Mouse (Mus musculus) ES-Bruce4 (cell line): ENCODE data around the gene Gpd2. TPM values are rescaled to one million over a fixed set of nuclear protein-coding genes. Genes with fewer than 3 reads are reported as not detected.

ENCODE experiments used
- H3K27ac ChIP-seq: 2 replicates; pipeline ENCODE4 v1.5.1; 2012; ENCODE audit warnings: low read length, inconsistent platforms; ENCODE audit not compliant: insufficient read depth
- H3K27me3 ChIP-seq: 2 replicates; pipeline ENCODE4 v1.6.1; 2012; ENCODE audit warnings: mild to moderate bottlenecking, low read length, inconsistent platforms; ENCODE audit not compliant: control insufficient read depth, poor library complexity, insufficient read depth, severe bottlenecking
- H3K36me3 ChIP-seq: 2 replicates; pipeline ENCODE4 v1.6.1; 2012; ENCODE audit warnings: inconsistent platforms, mild to moderate bottlenecking, low read length, moderate library complexity; ENCODE audit not compliant: control insufficient read depth, poor library complexity, insufficient read depth, severe bottlenecking
- H3K4me1 ChIP-seq: one replicate; pipeline ENCODE4 v1.8.1; 2011; ENCODE audit warnings: low read length; ENCODE audit not compliant: control insufficient read depth, insufficient read depth
- H3K4me3 ChIP-seq: 2 replicates; pipeline ENCODE4 v1.5.1; 2011; ENCODE audit warnings: low read depth, mild to moderate bottlenecking, low read length
- H3K9ac ChIP-seq: 2 replicates; pipeline ENCODE4 v1.6.1; 2012; ENCODE audit warnings: low read depth, mild to moderate bottlenecking, inconsistent platforms; ENCODE audit not compliant: poor library complexity, severe bottlenecking
- H3K9me3 ChIP-seq: replicated peaks from 2 replicates; pipeline ENCODE4 v1.6.1; 2012; ENCODE audit warnings: mild to moderate bottlenecking, low read length, inconsistent platforms; ENCODE audit not compliant: control insufficient read depth, poor library complexity, insufficient read depth, severe bottlenecking
- CTCF ChIP-seq: IDR thresholded peaks from one replicate; pipeline ENCODE4 v1.8.1; 2011; ENCODE audit warnings: low read depth, low read length
- EP300 ChIP-seq: IDR thresholded peaks from 2 replicates; pipeline ENCODE4 v1.6.1; 2011; ENCODE audit warnings: low read depth, low read length; ENCODE audit not compliant: insufficient read depth
- POLR2A ChIP-seq: IDR thresholded peaks from one replicate; pipeline ENCODE4 v1.8.1; 2011; ENCODE audit warnings: low read length; ENCODE audit not compliant: insufficient read depth
- polyA plus RNA-seq: library from polyadenylated mRNA; stranded (reverse); fragments of >200 nt; gene quantifications from 2 replicates; pipeline ENCODE4 v1.2.4, GENCODE M21; 2011; ENCODE audit warnings: low read depth; ENCODE audit not compliant: missing spikeins, insufficient read depth, insufficient read length

Gpd2 gene
- polyA plus RNA-seq, 1 experiment: 40.0 TPM

DNA sequence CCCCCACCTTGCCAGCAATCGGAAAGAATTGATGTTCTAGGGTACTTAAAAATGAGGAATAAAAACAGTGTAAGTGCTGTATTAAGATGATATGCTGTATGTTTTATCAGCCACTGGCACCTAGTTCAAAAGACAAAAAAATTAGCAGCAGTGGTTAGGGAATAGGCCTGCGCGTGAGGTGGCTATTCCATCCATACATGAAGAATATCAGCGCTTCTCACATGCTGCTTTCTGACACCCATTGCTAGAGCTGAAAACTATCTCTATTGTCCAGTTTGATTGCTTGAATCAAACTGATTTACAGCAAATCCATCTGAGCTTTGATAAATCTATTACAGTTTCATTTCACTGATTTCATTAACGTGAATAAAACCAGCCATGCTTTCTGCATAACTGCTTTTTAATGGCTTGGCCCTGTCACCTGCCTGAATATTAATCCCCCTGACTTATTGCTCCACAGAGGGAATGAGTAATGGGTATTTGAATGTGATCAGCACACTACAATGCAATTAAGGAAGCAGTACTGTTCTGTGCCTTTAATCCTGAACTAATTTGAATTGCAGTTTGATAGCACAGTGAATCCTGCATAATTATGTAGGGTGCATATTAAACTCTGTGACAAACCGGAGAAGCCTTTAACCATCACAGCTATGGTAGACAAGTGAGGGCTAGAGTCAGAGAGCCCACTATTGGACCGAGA, 137.9 kb downstream of the Gpd2 start:
- H3K9me3 ChIP-seq: no peaks in the 10 kb centered on the region
- no peak for TF ChIP-seq CTCF
- no peak for TF ChIP-seq EP300
- no peak for TF ChIP-seq POLR2A
- no peaks in the 10 kb centered on the region for H3K27me3 ChIP-seq
- H3K4me3 ChIP-seq: no peak overlapping the region
- no peak overlapping the region for H3K27ac ChIP-seq
- H3K36me3 ChIP-seq: no peaks in the 10 kb centered on the region
- H3K9ac ChIP-seq: no peak overlapping the region
- no peaks in the 10 kb centered on the region for H3K4me1 ChIP-seq

DNA sequence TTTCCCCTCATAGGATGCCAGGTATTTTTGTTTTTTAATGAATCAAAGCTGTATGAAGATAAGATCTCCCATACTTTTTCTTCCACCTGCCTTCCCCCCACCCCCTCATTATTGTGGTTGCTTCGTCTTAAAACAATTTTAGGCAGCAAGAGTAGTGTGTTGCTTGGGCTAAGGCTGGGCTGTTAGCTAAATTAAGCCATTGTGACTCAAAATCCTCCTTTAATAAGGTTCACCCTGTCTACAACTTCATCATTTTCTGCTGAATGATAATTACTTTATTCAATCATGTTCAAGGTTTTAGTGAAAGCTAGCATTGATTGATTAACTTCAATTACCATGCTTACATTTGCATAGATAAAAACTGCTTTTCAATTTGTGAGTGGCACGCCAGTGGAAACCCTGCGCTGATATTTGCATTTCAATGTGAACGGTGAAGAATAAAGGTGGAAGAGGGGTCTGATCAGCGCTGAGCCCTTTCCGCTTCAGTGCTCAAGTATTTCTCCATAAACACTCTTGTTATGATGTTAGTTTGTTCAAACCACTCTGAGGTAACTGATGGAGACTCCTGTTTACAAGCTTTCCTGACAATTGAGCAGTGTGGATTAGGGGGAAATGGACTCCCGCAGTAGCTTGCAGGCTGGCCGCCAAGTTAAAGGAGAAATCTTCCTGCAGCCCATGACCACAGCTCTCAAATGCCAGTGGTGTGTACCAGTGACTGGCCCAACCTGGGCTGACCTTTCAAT, 140.9 kb downstream of the Gpd2 start:
- Histone ChIP-seq H3K9me3 (no peaks in the 10 kb centered on the region), H3K27ac (no peak overlapping the region), H3K4me1 (no peaks in the 10 kb centered on the region), H3K4me3 (no peak overlapping the region), H3K27me3 (no peaks in the 10 kb centered on the region), H3K9ac (no peak overlapping the region), H3K36me3 (no peaks in the 10 kb centered on the region)
- TF ChIP-seq CTCF (no peak), EP300 (no peak), POLR2A (no peak)

DNA sequence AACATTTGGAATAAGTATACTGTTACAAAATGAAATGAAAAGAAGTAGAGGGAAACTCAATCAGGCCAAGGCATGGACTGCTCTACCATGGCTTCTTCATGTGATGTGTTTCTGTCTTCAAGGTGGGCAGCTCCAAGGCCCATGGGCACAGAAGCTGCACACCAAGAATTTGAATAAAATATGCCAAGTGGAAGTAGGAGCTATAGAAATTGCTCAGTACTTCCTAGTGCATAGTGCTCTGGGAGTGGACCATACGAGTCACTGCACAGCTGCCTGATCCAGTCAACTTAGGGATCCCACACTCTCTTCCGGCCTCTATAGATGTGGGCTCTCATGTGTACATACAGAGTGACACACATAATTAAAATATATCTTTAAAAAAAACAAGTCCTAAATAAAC, 147.2 kb downstream of the Gpd2 start:
- H3K27ac ChIP-seq: no peak overlapping the region
- no peaks in the 10 kb centered on the region for H3K27me3 ChIP-seq
- H3K36me3 ChIP-seq: no peaks in the 10 kb centered on the region
- H3K9ac ChIP-seq: no peak overlapping the region
- no peaks in the 10 kb centered on the region for H3K9me3 ChIP-seq
- TF ChIP-seq EP300: no peak
- no peak for TF ChIP-seq CTCF
- no peak for TF ChIP-seq POLR2A
- no peaks in the 10 kb centered on the region for H3K4me1 ChIP-seq
- H3K4me3 ChIP-seq: no peak overlapping the region

- Histone ChIP-seq H3K27me3 (no peaks in the 10 kb centered on the region), H3K27ac (no peak overlapping the region), H3K9ac (no peak overlapping the region), H3K9me3 (no peaks in the 10 kb centered on the region), H3K4me3 (no peak overlapping the region), H3K36me3 (no peaks in the 10 kb centered on the region), H3K4me1 (no peaks in the 10 kb centered on the region)
- TF ChIP-seq CTCF (no peak), EP300 (no peak), POLR2A (no peak)
These were observed 150.4 kb downstream of the Gpd2 start for GRCm38 (mm10) chr2:57387816-57388215.

DNA sequence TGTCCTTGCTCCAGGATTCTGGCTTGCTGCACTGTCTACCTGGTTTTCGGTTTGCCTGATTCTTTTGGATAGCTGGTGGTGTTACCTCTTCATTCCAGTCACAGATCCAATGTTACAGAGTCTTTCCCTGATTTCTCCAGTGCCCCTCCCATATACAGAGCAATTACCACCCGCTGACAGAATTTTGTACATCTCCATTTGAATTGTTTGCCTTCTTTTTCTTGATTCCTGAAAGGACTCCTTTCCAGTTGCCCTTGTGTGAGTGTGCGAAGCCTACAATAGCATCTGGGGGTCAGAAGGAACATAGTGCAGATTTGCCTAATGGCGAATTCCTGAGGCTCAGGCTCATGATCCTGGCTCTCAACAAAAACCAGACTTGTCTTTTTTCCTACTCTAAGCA, 157.6 kb downstream of the Gpd2 start:
- Histone ChIP-seq H3K27me3 (no peaks in the 10 kb centered on the region), H3K4me3 (no peak overlapping the region), H3K36me3 (no peaks in the 10 kb centered on the region), H3K27ac (no peak overlapping the region), H3K9me3 (no peaks in the 10 kb centered on the region), H3K9ac (no peak overlapping the region), H3K4me1 (no peaks in the 10 kb centered on the region)
- TF ChIP-seq CTCF: no peak
- TF ChIP-seq EP300: no peak
- TF ChIP-seq POLR2A: no peak

DNA sequence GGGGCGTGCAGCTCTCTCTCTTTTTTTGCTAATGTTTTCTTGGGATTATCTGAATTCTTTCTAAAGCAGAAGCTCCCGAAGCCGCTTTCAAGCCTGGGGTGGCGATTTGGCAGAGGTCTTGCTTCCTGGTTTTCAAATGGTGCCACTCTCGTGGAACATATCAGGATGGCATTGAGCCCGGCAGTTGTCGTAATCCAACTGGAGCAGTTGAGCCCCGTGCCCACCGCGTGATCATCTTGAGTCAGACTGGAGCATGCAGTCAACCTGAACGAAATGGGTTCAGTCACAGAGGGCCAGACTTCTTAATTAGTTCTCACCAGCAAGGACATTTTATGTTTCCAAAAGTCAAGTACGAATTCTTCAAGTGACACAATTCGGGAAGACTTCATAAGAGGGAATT, 158.6 kb downstream of the Gpd2 start:
- Histone ChIP-seq H3K27me3 (no peaks in the 10 kb centered on the region), H3K9ac (no peak overlapping the region), H3K36me3 (no peaks in the 10 kb centered on the region), H3K27ac (no peak overlapping the region), H3K4me3 (no peak overlapping the region), H3K9me3 (no peaks in the 10 kb centered on the region), H3K4me1 (no peaks in the 10 kb centered on the region)
- TF ChIP-seq EP300 (no peak), CTCF (no peak), POLR2A (no peak)
